Mouse (Mus musculus) heart, embryonic 15.5 days (tissue): ENCODE results near the gene Msrb3. TPM values are rescaled to one million over a fixed set of nuclear protein-coding genes. Genes with fewer than 3 reads are reported as not detected.

Experiments
- ATAC-seq: fragments of 200-750 bp; cut with Nextera tagmentation; replicated peaks from 2 replicates; pipeline ENCODE4 v1.8.0; 2017; ENCODE audit warnings: low read depth, moderate TSS enrichment; ENCODE audit not compliant: insufficient number of reproducible peaks, insufficient read depth, low FRiP score
- H3K27ac ChIP-seq: fragments of 300-500 bp; sonication (generic); 2 replicates; pipeline ENCODE4 v1.5.1; 2015; ENCODE audit warnings: mild to moderate bottlenecking, inconsistent platforms
- H3K27me3 ChIP-seq: fragments of 300-500 bp; sonication (generic); 2 replicates; pipeline ENCODE4 v1.6.1; 2015; ENCODE audit warnings: inconsistent platforms
- H3K36me3 ChIP-seq: fragments of 300-500 bp; sonication (generic); 2 replicates; pipeline ENCODE4 v1.6.1; 2015; ENCODE audit warnings: mild to moderate bottlenecking, inconsistent platforms
- H3K4me1 ChIP-seq: fragments of 300-500 bp; sonication (generic); replicated peaks from 2 replicates; pipeline ENCODE4 v1.6.1; 2015; ENCODE audit warnings: inconsistent platforms
- H3K4me2 ChIP-seq: fragments of 300-500 bp; sonication (generic); 2 replicates; pipeline ENCODE4 v1.6.1; 2015; ENCODE audit warnings: inconsistent platforms, mild to moderate bottlenecking, moderate library complexity
- H3K4me3 ChIP-seq: fragments of 300-500 bp; sonication (generic); 2 replicates; pipeline ENCODE4 v1.5.1; 2015; ENCODE audit warnings: mild to moderate bottlenecking, inconsistent platforms
- H3K9ac ChIP-seq: fragments of 300-500 bp; sonication (generic); 2 replicates; pipeline ENCODE4 v1.6.1; 2015; ENCODE audit warnings: mild to moderate bottlenecking, inconsistent platforms
- H3K9me3 ChIP-seq: fragments of 300-500 bp; sonication (generic); replicated peaks from 2 replicates; pipeline ENCODE4 v1.6.1; 2016; ENCODE audit warnings: inconsistent platforms
- WGBS: fragments of 180-500 bp; shearing (Covaris S2); methylation state at CpG from one replicate; pipeline ENCODE4 v1.1.7; 2015; ENCODE audit warnings: mixed read lengths; 5-methylcytosine and 5-hydroxymethylcytosine counted together
- polyA plus RNA-seq: library from polyadenylated mRNA; unstranded; fragments of >200 nt; fragmentation: Nextera tagmentation; extraction: Ambion mirVana; gene quantifications from 2 replicates; pipeline ENCODE4 v1.2.1, GENCODE M21; 2015

Msrb3 gene
- polyA plus RNA-seq, 1 experiment from 2014 or later: 35.4 TPM

- Histone ChIP-seq H3K4me1 (peaks cover 50% of the 10 kb centered on the region), H3K9me3 (no peaks in the 10 kb centered on the region), H3K27me3 (no peaks in the 10 kb centered on the region), H3K27ac (peak overlapping the region; percentile 95), H3K9ac (peak overlapping the region; percentile 36), H3K4me2 (peak overlapping the region; percentile 55), H3K4me3 (peak overlapping the region; percentile 27), H3K36me3 (no peaks in the 10 kb centered on the region)
- peak; percentile 46 for ATAC-seq
- 27% methylated on average over 20 of the region's 20 CpGs for WGBS
These were observed 22.2 kb downstream of the Msrb3 start for GRCm38 (mm10) chr10:120876549-120877270.

GRCm38 (mm10) chr10:120875672-120876463, 23.0 kb downstream of the Msrb3 start:
- peak; percentile 70 for ATAC-seq
- H3K27me3 ChIP-seq: no peaks in the 10 kb centered on the region
- H3K4me1 ChIP-seq: peaks cover 50% of the 10 kb centered on the region
- WGBS: 10% methylated on average over 26 of the region's 26 CpGs
- peak overlapping the region; percentile 27 for H3K4me3 ChIP-seq
- peak overlapping the region; percentile 95 for H3K27ac ChIP-seq
- H3K36me3 ChIP-seq: 0 out of 2 replicates have a peak, but pooled peaks cover 1% of the 10 kb centered on the region
- H3K9me3 ChIP-seq: no peaks in the 10 kb centered on the region
- peak overlapping the region; percentile 55 for H3K4me2 ChIP-seq
- peak overlapping the region; percentile 36; the same call in 1 of the 2 replicates for H3K9ac ChIP-seq

GRCm38 (mm10) chr10:120874261-120874660, 24.6 kb downstream of the Msrb3 start:
- Histone ChIP-seq H3K27ac (peak overlapping the region; percentile 95), H3K4me1 (peaks cover 50% of the 10 kb centered on the region), H3K9me3 (no peaks in the 10 kb centered on the region), H3K36me3 (0 out of 2 replicates have a peak, but pooled peaks cover 5% of the 10 kb centered on the region), H3K9ac (peak overlapping the region; percentile 23; the same call in 1 of the 2 replicates), H3K4me3 (0 out of 2 replicates have a peak overlapping the region, but pooled peaks have one; percentile 3), H3K4me2 (peak overlapping the region; percentile 39), H3K27me3 (no peaks in the 10 kb centered on the region)
- no peak for ATAC-seq
- WGBS: 41% methylated on average over 12 of the region's 12 CpGs

- H3K4me2 ChIP-seq: peak overlapping the region; percentile 39
- 0 out of 2 replicates have a peak, but pooled peaks cover 5% of the 10 kb centered on the region for H3K36me3 ChIP-seq
- peaks cover 50% of the 10 kb centered on the region for H3K4me1 ChIP-seq
- peak overlapping the region; percentile 11; the same call in 1 of the 2 replicates for H3K9ac ChIP-seq
- 42% methylated on average over 8 of the region's 8 CpGs for WGBS
- no peaks in the 10 kb centered on the region for H3K9me3 ChIP-seq
- ATAC-seq: no peak
- H3K27me3 ChIP-seq: no peaks in the 10 kb centered on the region
- H3K27ac ChIP-seq: peak overlapping the region; percentile 95
- 0 out of 2 replicates have a peak overlapping the region, but pooled peaks have one; percentile 3 for H3K4me3 ChIP-seq
These were observed 25.2 kb downstream of the Msrb3 start for GRCm38 (mm10) chr10:120873646-120874201.

- no peak for ATAC-seq
- 4% methylated on average over 13 of the region's 13 CpGs for WGBS
- H3K4me2 ChIP-seq: peak overlapping the region; percentile 50
- H3K36me3 ChIP-seq: 0 out of 2 replicates have a peak, but pooled peaks cover 5% of the 10 kb centered on the region
- no peaks in the 10 kb centered on the region for H3K27me3 ChIP-seq
- H3K9ac ChIP-seq: no peak overlapping the region
- peaks cover 46% of the 10 kb centered on the region for H3K4me1 ChIP-seq
- peak overlapping the region; percentile 95 for H3K27ac ChIP-seq
- no peaks in the 10 kb centered on the region for H3K9me3 ChIP-seq
- peak overlapping the region; percentile 28 for H3K4me3 ChIP-seq
These were observed 26.4 kb downstream of the Msrb3 start for GRCm38 (mm10) chr10:120872483-120872862.

- Histone ChIP-seq H3K27ac (peak overlapping the region; percentile 95), H3K4me2 (peak overlapping the region; percentile 50), H3K27me3 (no peaks in the 10 kb centered on the region), H3K4me3 (peak overlapping the region; percentile 28), H3K9me3 (no peaks in the 10 kb centered on the region), H3K4me1 (peaks cover 43% of the 10 kb centered on the region), H3K36me3 (0 out of 2 replicates have a peak, but pooled peaks cover 5% of the 10 kb centered on the region), H3K9ac (no peak overlapping the region)
- WGBS: 48% methylated on average over 22 of the region's 22 CpGs
- ATAC-seq: no peak
These were observed 27.0 kb downstream of the Msrb3 start for GRCm38 (mm10) chr10:120871630-120872482.

GRCm38 (mm10) chr10:120871096-120871495, 27.8 kb downstream of the Msrb3 start:
- Histone ChIP-seq H3K27me3 (no peaks in the 10 kb centered on the region), H3K4me3 (no peak overlapping the region), H3K4me2 (no peak overlapping the region), H3K4me1 (peaks cover 37% of the 10 kb centered on the region), H3K9me3 (no peaks in the 10 kb centered on the region), H3K9ac (no peak overlapping the region), H3K27ac (no peak overlapping the region), H3K36me3 (0 out of 2 replicates have a peak, but pooled peaks cover 6% of the 10 kb centered on the region)
- 80% methylated on average over 14 of the region's 14 CpGs for WGBS
- ATAC-seq: no peak

- peaks cover 28% of the 10 kb centered on the region for H3K4me1 ChIP-seq
- ATAC-seq: no peak
- no peak overlapping the region for H3K4me2 ChIP-seq
- peaks cover 10% of the 10 kb centered on the region; the same call in 1 of the 2 replicates for H3K36me3 ChIP-seq
- H3K27ac ChIP-seq: no peak overlapping the region
- no peaks in the 10 kb centered on the region for H3K9me3 ChIP-seq
- no peak overlapping the region for H3K4me3 ChIP-seq
- H3K9ac ChIP-seq: no peak overlapping the region
- WGBS: 86% methylated on average over 22 of the region's 22 CpGs
- H3K27me3 ChIP-seq: no peaks in the 10 kb centered on the region
These were observed 29.6 kb downstream of the Msrb3 start for GRCm38 (mm10) chr10:120869241-120869775.

GRCm38 (mm10) chr10:120864446-120864845, 34.5 kb downstream of the Msrb3 start:
- Histone ChIP-seq H3K27ac (no peak overlapping the region), H3K27me3 (no peaks in the 10 kb centered on the region), H3K9ac (no peak overlapping the region), H3K36me3 (peaks cover 12% of the 10 kb centered on the region), H3K4me1 (peaks cover 8% of the 10 kb centered on the region), H3K9me3 (no peaks in the 10 kb centered on the region), H3K4me2 (no peak overlapping the region), H3K4me3 (no peak overlapping the region)
- WGBS: 30% methylated on average over 9 of the region's 9 CpGs
- ATAC-seq: no peak

- peaks cover 10% of the 10 kb centered on the region for H3K4me1 ChIP-seq
- H3K27ac ChIP-seq: no peak overlapping the region
- no peak overlapping the region for H3K4me3 ChIP-seq
- H3K27me3 ChIP-seq: no peaks in the 10 kb centered on the region
- no peaks in the 10 kb centered on the region for H3K9me3 ChIP-seq
- WGBS: 94% methylated on average over 12 of the region's 12 CpGs
- peaks cover 12% of the 10 kb centered on the region for H3K36me3 ChIP-seq
- ATAC-seq: no peak
- no peak overlapping the region for H3K9ac ChIP-seq
- H3K4me2 ChIP-seq: no peak overlapping the region
These were observed 37.2 kb downstream of the Msrb3 start for GRCm38 (mm10) chr10:120861674-120862073.
